Mouse (Mus musculus) NIH3T3 (cell line): ENCODE measurements at regions not wholly inside any gene's neighbourhood (a gene's known extent, or its start where the extent isn't known, plus 50 kb on each side); places are given as distances from the start of the nearest gene placed in this dataset.

ENCODE experiments used
- DNase-seq: peaks from one replicate; pipeline ENCODE4 v3.0.0-alpha.2; 2012; ENCODE audit warnings: low read depth

DNA sequence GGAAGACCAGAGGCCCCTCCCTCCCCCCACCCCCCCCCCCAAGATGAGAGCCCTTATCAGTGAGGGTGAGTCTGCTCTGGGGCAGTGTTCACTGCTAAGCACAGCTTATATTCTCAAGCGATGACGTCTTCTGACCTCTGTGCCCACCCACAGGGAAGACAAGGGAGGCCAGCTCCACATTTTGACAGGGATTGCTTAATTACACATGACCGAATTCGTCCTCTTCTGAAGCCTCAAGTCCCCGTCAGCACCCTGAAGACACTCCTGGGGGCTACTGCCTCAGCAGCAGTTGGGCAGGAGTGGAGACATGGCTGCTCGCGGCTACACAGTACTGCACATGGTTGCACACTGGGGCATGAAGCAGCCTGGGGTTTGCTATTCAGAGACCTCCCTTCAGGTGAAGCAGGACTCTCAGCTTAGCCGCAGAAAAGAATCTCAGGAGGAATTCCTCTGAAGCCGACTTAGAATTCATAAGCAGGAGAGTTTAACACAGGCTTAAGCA lies 282.1 kb downstream of the Cdh26 start:
- DNase-seq = no peak

DNA sequence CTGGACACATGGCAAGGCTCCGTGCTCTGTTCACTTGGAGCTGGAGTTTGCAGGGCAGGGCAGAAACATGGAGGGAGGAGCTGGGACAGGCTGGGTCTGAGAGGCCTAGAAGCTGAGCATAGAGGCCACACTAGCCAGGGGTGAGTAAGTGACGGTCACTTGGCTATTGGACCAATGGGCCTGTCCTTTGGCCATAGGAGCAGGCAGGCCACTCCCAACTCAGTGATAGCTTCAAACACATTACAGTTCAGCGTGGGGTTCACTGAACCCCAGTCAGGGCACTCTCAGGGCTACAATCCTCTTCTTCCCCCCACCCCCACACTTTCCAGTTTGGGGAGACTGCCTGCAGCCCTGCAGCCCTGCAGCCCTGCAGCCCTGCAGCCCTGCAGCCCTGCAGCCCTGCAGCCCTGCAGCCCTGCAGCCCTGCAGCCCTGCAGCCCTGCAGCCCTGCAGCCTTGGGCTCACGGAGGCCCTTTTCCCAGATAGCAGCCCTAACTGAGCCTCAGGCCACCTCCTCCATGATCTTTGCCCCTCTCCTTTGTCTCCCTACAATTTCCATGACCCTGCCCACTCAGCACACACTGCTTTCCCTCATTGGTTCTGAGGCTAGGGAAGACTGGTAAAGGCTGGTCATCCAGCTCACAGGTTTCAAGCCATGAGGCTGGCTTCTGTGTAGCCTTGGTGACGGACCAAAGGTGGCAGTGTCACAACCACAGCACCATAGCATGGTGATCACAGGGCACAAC lies 285.3 kb downstream of the Cdh26 start:
- no peak for DNase-seq

DNA sequence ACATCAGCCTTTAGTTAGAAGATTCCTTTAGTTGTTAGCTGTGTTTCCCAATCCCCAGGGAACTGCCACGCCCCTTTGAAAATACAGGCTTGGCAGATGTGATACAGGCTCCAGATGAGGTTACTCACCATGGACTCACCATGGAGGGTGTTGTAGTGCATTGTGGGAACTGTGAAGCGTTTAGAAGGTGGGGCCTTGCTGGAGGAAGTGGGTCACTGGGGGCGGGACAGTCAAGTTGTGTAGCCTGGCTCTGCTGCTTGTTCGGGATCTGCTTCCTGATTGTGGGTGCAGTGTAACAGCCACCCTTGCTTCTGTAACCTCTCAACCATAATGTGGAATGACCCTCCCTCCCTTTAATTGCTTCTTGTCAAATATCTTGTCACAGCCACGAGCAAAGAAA lies 287.7 kb downstream of the Cdh26 start:
- DNase-seq = peak; percentile 9

DNA sequence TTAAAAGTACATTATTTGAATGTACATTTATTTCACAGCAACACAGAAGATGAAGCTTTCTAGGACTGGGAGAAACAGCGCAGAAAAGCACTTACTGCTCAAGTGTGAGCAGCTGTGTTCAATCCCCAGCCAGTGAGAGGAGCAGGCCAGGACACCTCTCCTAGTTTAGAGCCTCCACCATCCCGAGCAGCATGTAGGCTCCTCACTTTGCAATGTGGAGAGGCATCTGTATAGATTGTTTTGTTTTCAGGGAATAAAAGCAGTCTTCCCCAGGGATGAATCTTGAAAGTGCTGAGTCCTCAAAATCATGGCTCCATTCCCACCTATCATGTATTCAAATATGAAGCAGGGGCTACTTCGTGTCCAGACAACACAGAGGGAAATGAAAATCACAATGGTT lies 293.1 kb downstream of the Cdh26 start:
- DNase-seq = no peak

DNA sequence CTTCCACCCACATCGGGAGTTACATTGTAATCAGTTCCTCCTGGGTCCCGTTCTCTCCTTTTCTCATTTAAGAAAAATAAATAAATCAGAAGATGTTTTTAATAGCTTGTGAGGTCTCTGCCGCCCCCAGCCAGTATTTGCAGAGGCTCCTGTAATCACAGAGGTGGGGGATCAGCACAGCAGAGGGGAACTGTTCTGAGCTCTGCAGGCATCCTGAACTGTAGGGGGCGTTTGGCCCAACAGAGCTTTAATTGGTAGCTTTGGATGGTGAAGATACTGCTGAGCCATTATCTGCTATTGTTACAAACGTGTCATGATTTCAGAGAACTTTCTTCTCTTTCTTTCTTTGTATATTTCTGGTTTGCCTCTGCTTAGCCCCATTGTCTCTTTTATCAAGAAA lies 293.9 kb downstream of the Cdh26 start:
- no peak for DNase-seq

DNA sequence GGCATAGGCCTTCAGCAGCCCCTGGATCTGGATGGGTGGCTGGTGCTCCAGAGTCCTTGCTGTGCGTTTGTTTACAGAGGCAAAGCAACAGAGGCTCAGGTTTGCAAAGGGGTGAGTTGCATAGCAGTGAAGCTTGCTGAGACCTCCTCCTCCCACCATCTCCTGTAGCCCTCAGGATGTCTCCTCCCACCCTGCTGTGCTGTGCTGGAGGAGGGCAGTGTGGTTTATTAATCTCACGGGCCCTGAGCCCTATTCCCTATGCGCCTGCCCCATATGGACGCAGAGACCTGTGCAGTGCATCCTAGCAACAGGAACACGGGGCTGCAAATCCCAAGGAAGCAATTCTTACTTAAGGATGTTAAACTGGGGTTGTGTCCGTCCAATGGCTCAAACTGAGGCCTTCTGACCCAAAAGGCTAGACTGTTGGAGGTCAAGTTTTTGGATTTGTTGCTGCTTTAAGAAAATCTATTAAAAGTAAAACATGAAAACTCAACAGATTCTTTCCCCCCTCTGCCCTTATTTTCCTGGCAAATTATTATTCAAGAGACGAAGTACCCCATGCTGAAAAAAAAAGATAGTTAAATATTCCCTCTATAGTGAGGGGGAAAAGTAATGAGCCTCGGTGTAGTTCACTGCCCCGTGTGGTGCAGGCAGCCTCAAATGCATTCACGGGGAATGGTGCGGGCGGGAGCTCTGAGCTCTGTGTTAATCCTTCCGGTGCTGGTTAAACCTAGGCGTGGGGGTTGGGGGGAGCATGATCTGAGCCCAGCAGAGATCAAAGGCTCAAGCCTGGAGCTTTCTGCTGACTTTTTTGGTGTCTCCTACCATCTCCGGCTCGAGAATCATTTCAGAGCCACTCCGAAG lies 297.8 kb downstream of the Cdh26 start:
- no peak for DNase-seq

DNA sequence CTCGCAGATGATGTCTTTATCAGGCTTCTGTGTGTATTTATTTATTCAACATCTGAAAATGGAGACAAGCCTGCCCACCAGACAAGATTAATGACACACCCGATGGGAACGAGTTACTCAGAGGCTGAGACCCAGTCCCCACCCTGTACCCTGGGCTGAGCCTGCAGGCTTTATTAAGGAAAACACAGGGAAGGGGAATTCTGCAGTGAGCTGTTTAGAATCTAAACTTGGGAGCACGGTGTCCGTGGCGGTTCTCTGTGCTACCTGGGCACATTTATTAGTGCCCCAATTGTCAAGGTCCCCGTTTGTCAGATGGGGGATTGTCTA lies 298.4 kb downstream of the Cdh26 start:
- no peak for DNase-seq

DNA sequence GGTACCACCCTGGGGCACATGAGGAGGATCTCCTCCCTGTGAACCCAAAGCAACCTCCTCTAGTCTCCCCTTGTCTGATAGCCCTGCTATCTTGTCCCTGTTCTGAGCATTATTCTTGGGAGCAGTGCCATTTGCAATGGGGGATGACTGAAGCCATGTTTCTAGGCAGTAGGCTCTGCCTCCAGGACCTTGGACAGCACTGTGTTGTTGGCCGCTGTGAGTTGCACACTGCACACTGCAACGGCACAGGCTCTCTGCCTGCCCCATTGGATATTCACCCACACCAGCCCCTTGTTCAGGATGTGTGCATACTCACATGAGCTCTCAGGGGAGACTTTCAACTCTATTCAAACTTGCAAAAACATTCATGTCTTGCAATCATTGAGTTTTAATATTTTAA lies 304.8 kb downstream of the Cdh26 start:
- DNase-seq = peak; percentile 28

DNA sequence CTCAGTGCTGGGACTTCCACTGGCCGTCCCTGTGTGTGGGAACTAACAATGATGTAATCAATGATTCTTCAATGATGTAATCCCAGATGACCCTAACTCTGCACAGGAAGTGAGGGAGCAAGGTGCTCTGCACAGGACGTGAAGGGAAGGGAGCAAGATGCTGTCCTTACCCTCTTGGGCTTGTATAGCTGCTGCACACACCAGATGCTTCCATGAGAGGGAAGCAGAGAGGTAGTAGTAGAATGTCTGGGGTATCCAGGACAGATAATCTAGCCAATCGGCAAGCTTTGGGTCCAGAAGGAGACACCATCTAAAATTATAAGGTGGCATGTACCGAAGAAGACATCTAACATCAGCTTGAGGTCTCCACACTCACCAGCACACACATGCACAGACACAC lies 314.3 kb downstream of the Cdh26 start:
- no peak for DNase-seq

DNA sequence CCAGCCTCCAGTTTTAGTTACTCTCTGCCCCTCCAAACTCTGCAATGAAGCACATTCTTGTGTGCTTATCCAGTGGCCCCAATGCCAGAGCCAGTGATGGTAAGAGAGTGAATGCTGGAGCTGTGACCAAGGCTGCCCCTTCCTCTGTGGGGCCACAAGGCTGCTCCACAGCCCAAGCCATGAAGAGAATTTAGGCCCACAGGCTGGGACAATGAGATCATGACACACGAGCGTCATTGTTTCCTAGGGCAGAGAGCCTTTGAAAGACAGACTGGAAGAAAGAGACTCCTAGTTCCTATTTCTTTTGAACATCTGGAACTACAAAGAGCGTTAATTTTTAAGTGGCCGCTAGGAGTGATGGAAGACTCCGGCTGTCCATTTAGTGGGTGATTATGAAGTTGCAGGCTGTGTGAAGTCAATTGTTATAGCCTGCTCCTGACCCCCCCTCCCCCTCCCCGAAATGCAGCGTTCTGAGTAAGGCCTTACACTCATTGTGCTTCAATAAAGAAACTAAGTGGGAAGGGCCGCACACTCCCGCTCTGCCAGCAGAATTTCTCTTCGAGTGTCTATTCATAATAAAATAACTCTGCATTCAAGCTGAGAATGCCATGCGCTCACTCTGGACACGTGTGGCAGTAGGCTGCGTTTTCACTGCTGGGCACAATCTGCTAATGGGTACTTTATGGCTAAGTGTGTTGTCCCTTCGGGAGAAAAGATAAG lies 315.1 kb downstream of the Cdh26 start:
- DNase-seq = no peak

DNA sequence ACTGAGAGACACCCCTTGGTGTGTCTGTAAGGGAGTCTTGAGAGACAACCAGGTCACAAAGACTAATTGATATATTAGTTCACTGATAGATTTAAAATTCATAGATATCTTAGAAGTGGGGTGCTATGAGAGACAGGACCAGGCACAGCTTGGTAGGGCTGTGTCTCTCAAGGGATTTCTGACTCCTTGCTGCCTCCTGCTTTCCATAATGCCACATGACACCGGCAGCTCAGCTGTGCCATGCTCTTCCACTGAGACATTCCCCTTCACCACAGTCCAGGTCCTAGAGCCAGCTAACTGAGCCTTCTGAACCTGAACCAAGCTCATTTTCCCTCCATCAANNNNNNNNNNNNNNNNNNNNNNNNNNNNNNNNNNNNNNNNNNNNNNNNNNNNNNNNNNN lies 320.9 kb downstream of the Cdh26 start:
- DNase-seq = no peak

DNA sequence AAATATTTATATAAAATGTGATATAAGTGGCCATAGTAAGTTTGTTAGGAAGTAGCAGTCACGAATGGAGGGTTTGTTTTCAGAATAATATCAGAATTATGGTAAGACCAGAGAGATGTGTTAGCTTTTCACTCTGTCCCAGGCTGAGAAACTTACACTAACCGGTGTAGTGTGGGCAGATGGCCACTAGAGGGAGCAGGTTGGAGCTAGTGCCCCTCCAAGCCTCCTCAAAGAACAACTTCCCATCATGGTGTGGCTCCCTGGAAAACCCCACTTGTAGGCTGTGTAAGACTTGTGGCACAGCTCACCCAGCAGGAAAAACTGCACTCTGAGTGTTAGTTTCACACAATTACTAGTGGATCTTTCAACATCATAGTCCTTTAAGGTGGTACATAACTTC lies 328.0 kb downstream of the Cdh26 start:
- peak; percentile 49 for DNase-seq

DNA sequence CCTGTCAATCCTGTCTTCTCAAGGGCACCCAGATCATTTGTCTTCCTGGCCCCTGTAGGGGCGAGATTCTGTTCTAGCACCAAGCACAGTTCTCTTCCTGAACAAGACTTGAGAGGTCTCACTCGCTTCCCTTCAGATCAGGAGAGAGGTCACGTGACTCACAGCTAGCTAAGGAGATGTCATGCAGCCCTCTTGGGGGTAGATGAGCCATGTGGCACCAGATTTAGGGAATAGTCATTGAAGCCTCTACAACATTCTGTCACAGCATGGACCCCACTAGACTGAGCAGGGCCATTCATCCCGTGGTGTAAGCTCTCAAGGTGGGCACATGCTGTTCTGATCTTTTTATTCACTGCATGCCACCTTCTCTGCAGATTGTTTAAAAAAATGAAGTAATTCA lies 338.2 kb downstream of the Cdh26 start:
- DNase-seq = no peak

DNA sequence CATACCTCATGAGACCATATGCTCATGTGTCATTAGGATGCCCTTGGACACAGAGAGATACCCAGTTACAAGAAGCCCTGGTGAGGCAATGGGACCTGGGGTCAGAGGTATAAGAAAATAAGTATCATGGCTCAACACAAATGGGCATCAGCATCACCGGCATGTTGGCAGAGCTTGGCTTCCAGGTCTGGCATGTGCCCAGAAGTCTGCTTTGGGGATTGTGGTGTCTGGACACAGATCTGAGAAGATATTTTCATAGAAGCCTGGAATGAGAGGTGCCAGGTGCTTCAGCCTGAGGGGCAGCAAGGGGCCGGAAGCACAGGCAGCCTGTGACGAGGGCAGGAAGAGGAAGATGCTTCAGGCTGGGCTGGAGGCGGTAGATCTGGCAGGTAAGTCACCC lies 338.7 kb downstream of the Cdh26 start:
- no peak for DNase-seq

DNA sequence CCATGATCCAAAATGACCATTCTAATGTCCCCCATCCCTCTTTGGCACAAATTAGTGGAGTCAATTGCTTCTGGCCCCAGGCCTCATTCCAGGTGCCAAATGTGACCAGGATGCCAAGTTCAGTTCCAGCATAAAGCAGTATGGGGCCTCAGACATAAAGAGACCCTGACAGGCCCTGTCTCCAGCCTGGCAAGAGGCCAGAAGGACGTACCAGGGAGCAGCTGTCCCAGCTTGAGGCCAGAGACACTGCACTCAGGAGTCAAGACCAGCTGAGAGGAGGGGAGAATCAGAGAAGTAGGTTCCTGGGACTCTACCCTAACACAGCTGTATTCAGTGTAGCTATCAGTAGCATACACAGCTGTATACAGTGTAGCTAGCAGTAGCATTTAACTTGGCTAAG lies 341.1 kb downstream of the Cdh26 start:
- no peak for DNase-seq

DNA sequence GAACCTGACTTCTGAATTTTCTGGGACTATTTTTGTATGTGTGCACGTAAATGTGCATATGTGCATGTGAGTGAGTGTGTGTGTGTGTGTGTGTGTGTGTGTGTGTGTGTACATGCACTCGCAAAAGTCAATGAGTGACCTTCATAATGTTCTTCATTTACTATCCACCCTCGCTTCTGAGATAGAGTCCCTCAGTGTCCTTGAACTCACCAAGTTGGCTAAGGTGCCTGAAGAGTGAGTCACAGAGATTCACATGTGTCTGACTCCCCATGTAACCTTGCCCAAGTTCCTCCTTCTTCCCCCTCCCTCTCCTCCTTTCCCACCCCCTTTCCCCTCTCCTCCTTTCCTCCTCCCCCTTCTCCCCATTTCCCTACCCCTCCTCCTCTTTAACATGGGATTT lies 341.6 kb downstream of the Cdh26 start:
- DNase-seq = no peak

DNA sequence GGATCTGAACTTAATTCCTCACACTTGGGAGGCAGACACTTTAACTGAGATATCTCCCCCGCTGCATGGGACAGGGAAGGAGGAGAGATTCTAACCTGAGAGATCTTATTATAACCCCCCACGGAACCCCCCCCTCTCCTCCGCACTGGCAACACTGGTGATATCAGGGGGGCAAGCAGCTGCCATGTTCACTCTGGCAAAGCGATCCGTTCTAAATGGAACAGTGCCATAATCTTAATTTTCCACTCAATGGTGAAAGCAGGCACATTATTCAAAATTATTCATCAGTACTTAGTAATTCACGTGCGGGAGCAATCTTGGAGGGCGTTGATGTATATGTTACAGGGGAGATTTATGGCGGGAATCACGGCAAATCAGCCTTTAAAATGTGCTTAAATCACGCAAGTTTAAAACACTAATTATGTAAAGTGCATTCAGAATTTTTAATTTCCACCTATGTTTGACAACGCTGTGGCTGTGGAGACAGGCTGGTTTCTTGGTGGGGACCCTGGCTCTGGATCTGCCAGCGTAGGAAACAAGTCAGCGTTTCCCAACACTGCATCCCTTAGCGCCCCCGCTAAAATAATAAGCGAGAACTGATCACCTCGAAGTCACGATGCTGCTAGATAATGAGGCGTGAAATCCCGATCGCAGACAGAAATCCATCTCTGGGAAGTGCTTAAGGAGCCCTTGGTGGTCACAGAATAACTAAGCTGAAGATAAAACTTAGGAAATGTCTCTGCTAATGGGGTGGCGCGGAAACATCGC lies 354.7 kb downstream of the Cdh26 start:
- no peak for DNase-seq

DNA sequence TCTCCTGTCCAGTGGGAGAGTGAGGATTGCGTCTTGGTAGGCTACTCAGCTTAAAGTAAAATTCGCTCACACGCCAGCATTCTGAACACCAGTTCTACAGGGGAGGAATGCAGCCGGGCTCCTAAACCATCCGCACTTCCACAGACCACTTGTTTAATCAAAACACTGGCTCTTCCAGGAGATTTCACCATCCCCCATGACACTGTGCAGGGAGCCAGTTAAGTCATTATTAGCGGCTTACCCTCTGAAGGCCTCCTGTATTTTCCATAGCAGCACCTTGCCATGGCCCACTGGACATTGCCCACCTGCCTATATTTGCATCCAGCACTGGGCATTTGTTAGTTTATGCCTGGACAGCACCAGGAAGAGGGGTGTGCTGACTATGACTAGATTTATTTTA lies 355.5 kb downstream of the Cdh26 start:
- DNase-seq = no peak

DNA sequence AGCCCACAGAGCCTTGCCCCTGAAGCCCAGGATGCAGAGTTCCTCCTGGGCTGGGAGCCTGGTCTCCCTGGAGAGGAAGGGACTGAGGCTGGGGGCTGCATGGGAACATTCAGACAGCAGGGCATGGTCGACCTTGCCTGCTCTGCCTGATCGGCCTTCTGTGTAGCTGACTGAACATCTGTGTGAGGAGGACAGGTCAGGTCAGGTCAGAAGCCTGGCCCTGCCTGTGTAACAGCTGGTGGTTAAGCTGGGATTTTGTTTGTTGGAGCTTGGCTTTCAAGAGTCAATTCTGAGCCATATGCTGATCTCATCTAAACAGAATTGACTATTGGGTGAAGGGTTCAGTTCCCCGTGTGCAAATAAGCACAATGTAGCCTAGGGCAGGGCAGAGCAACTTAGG lies 365.5 kb downstream of the Cdh26 start:
- DNase-seq = no peak

DNA sequence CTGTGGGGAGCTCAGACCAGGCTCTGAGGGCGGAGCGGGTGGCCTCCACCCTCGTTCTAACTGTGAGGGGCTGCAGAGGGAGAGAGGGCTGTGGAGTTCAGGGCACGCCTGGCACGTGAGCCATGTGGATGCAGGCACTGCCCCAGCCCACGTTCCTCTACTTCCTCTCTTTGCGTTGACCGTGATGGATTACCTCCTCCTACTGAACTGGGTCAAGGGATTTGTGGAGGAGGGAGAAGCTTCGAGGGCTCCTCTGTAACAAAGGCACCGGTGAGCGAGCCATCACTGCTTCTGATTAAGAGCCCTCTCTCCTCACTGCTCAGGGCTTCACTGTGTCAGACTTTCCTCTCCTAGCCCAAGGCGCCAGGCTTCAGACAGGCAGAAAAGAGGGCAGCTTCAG lies 371.1 kb downstream of the Cdh26 start:
- DNase-seq = no peak

DNA sequence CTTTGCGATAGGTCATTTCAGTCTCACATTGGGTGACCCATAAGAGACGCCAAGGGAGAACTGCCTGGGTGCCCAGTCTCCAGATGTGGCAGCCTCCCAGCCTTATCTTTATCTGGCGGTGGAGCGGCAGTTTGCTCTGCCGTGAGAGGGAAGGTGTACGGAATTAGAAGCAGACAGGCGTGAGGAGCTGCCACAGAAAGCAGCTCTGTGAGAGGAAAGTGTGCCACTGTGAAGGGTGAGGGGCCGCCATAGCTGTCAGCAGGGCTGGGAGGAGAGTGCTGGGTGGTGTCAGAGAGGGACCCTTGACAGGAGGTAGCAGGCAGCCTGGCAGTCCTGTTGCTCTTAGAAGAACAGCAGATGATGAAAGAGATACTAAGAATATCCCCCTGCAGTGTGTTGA lies 375.0 kb downstream of the Cdh26 start:
- DNase-seq = no peak

DNA sequence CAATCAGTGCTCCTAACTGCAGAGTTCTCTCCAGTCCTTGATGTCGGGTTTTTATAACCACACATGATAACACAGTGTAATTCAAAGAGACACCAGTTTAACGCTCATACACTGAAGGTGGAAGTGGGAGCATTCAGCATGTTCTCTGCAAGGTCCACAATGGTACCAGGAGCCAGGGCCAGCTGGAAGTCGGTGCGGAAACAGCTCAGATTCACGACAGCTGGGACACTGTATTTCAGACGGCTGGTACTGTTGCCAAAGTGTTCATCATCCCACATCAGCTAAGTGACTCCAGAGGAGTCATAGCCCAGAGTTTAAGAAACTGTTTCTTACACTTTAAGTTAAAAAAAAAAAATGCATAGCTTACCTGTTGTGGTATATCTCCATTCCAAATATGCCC lies 391.2 kb downstream of the Cdh26 start:
- DNase-seq = no peak
